17 mouse cellular contexts compared by ENCODE assay signal in the genomic region with DNA sequence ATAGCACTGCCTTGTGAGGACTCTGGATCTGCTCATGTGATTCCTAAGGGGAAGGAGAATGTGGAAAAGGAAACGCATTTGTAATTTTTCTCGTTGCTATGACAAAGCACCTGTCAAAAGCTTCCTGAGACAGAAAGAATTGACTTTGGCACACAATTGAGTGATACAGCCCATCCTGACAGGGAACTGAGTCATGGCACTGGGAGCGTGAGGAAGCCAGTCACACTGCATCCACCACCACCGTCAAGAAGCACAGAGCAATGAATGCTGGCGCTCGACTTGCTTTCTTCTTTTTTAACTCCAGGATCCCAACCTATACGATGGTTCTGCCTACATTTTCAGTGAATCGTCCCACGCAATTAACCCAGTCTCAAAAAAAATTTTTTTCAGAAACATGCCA.
"Had no signal": no experiment of that assay in that cellular context is flagged by ENCODE, and none has a peak within 500 bp of the region (broad histone marks: within the 10 kb centered on the region; RNA-seq: fewer than 3 reads in every experiment).

No protein-coding gene starts in this region.

- H3K27me3 ChIP-seq: midbrain, embryonic 13.5 days; neural tube, embryonic 13.5 days; neural tube, embryonic 15.5 days had no signal

- H3K9me3 ChIP-seq: midbrain, embryonic 13.5 days; neural tube, embryonic 13.5 days; neural tube, embryonic 15.5 days had no signal

- H3K4me3 ChIP-seq: midbrain, embryonic 10.5 days; midbrain, embryonic 13.5 days; myocyte; neural tube, embryonic 13.5 days; neural tube, embryonic 15.5 days had no signal

- H3K4me2 ChIP-seq: lung, embryonic 14.5 days; midbrain, embryonic 13.5 days; neural tube, embryonic 13.5 days; neural tube, embryonic 15.5 days had no signal

- DNase-seq: lung, adult 18-20 months; lung, embryonic 14.5 days; lung, postnatal 10 days; lung, postnatal 4 days; right cerebral cortex, postnatal 25 days; right cerebral cortex, postnatal 4 days; spleen, adult 18-20 months; thymus, adult 18-20 months; thymus, postnatal 14 days; thymus, postnatal 36 days had no signal

- H3K27ac ChIP-seq: liver, embryonic 14.5 days; midbrain, embryonic 10.5 days; midbrain, embryonic 13.5 days; neural tube, embryonic 13.5 days; neural tube, embryonic 15.5 days had no signal

- H3K36me3 ChIP-seq: midbrain, embryonic 10.5 days; midbrain, embryonic 13.5 days; neural tube, embryonic 13.5 days; neural tube, embryonic 15.5 days had no signal

- H3K9ac ChIP-seq: liver, embryonic 14.5 days; lung, embryonic 14.5 days; midbrain, embryonic 13.5 days; neural tube, embryonic 13.5 days; neural tube, embryonic 15.5 days had no signal

- ATAC-seq: midbrain, embryonic 13.5 days; midbrain, embryonic 16.5 days had no signal

- H3K4me1 ChIP-seq: midbrain, embryonic 10.5 days; midbrain, embryonic 13.5 days; neural tube, embryonic 13.5 days; neural tube, embryonic 15.5 days had no signal
